Mouse (Mus musculus): ENCODE measurements around the gene Fmnl2.

Fmnl2 gene

DNA sequence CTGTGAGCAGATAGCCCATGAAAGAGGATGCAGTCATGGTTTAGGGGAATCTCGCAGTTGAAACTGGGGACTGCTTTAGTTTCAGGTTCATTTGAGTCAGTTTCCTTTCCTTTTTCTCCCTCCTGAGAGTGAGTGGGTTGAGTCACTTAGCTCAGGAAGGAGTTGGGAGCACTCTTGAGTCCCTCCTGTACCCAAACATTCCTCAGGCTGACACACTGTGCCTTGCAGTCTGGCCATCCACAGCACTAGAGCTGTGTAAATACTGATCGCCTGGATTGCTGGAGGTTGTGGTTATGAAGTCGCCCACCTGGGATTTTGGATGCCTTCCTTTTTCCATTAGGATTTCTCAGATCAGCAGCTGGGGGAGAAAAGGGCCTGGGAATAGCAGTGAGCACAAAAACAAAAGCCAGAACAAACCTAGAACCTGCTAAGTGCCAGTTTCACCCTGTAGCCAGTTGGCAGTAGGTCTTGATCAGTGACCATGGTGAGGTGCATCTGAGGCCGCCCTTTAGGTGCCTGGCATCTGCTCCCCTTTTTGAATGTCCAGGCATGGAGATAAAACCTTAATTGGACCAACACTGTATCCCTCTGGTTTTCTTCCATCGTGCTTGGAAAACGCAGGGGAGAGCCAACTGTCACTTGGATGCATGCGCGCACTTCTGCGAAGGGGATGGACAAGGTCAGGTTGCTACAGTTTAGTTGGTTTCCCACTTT, 4.5 kb downstream of the Fmnl2 start:
- in situ Hi-C loops (cut with MboI, MseI) = no loop called here

DNA sequence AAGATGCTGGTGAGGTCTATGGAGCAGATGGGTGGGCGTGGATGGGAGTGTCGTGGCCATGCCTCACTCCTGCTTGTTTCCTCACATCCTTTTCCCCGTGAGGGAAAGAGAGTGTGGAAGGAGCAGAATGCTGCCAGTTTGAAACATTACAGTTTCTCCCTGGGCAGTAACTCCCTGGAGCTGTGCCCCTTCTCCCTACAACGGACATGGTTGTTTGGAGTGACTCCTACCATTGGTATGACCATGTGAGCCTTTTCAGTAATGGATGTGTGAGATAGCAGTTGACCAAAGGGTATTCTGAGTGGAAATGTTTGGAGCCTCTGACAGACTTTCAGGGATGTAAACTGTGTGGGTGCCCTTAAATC, 5.1 kb downstream of the Fmnl2 start:
- in situ Hi-C loops (cut with MboI, MseI) = no loop called here

DNA sequence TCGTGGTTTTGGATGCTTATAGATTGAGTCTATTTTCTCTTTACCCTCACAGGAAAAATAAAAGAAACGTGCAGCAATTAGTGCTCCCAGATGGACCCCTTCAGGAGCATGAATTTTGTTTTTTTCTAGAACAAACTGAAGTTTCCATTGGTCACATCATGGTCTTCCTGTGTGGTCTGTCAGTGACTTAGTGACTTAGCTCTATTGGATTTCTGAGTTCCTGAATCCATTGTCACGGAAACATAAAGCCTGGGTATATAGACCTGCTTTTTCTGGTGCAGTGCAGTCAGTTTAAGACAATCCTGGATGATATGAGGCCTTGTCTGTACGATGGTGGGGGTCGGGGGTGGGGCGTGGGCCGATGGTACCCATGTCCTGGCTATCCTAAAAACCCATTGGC, 7.0 kb downstream of the Fmnl2 start:
- in situ Hi-C loops (cut with MboI, MseI) = no loop called here

DNA sequence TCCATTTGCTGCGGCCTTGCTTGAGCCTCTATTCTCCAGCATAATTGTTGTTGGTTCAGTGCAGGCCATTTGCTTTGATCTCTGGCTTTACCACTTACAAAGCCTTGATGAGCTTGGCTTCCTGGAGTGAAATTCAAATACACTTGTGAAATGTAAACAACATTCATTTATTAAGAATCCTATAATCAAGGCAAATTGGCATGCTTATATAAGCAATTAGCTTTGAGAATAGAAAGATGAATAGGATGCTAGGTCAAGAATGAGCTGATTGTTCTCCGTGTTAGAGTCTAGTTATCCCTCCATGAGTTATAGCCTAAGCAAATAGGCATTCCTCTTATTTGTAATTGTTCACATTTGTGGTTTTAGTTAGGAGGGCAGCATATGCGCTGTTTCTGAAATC, 8.5 kb downstream of the Fmnl2 start:
- in situ Hi-C loops (cut with MboI, MseI) = no loop called here

DNA sequence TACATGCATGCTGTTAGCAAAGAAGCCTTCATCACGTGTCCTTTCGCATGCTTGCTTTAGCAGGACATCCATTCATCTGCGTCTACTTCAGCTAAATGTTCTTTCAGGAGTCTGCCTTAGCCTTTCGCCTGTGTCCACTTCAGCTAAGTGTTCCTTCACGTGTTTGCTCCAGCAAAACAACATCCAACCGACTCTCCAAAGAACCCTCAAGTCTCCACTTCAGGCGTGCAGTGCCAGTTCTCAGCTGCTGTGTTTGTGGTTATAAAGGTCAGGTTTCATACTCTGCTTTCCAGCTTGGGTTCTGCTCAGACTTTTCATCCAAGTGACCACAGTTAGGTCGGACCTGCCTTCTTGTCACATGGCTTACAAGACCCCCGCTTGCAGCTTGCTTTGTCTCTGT, 10.1 kb downstream of the Fmnl2 start:
- in situ Hi-C loops (cut with MboI, MseI) = no loop called here

DNA sequence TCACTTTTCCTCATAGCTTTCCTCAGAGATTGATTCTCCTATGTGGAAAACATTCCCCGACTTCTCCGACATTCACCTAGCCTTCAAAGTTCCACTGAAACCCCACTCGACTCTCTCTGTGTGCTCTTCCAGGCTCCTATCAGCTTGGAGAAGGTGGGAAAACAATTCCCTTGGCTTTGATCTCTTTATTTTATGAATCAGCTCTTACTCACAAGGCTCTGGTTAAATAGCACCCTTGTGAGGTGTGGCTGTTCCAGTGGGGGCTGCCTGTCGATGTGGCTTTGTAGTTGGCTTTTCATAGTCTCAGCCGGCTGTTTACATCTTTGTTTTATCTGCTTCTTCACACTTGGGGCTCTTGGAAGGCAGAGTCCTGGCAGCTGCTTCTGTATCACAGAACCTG, 10.5 kb downstream of the Fmnl2 start:
- in situ Hi-C loops (cut with MboI, MseI) = no loop called here

DNA sequence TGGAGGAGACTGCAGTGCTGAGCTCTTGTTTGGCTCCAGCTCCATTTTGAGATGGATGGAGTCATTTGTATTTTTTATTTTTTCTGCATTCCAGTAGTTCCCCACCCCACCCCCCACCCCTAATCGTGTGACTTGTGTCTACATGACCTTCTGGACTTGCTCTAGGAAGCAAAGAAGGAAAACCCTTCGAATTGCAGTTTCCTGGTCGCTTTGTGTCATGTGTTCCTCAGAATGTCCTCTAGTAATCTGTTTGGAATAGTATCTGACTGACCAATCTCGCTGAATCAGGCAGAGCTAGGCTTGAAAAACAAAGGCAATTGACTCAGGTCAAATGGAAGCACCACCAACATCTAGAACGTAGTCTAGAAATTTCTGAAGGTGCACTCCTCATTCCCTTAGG, 15.0 kb downstream of the Fmnl2 start:
- in situ Hi-C loops (cut with MboI, MseI) = no loop called here

DNA sequence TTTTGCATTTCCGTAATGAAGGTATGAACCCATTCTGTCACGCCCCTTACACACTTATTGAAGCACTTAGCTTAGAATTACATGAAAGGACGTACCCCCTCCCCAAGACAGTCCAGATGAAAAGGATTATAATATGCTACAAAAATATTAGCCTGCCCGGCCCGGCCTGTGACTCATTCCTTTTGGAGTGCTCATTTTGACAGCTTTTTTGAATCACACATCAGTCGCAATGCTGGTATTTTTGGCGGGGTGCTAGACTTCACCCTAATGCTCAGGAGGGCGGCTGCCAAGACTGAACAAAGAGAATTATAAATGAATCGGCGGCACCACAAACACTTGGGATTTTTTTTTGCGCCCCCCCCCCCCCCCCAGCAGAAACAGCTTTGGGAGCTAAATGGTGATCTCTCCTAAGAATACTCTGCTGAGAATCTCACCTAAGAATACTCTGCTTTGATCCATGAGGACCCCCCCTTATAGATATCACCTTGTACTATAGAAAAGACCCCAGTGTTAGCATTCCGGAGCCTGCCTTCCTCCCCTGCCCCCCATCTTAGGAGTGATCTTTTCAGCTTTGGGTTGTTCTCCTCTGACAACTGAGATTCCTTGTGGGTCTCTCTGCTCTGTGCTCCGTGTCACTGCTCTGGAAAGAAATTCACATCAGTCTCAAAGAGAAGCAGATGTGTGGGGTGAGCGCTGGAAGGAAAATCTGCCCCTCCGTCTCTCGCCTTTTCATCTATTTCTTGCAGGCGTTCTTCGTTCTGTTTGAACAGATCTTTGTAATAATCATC, 15.8 kb downstream of the Fmnl2 start:
- in situ Hi-C loops (cut with MboI, MseI) = no loop called here

DNA sequence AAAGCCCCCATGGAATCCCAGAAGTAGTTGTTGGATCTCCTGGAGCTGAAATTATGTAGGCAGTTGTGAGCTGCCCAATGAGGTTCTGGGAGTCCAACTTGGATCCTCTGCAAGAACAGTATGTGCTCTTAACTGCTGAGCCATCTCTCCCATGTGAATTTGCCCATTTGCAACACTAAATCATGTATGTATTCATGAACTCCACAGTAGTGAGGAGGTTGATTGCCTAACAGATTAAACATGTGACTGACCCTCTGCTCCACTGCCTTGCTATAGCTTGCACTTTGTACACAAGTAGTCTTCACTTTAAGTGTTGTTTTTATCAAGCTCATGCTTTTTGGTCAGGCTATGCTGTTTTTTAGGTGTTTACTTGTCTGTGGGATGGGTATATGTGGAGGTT, 17.1 kb downstream of the Fmnl2 start:
- in situ Hi-C loops (cut with MboI, MseI) = no loop called here

DNA sequence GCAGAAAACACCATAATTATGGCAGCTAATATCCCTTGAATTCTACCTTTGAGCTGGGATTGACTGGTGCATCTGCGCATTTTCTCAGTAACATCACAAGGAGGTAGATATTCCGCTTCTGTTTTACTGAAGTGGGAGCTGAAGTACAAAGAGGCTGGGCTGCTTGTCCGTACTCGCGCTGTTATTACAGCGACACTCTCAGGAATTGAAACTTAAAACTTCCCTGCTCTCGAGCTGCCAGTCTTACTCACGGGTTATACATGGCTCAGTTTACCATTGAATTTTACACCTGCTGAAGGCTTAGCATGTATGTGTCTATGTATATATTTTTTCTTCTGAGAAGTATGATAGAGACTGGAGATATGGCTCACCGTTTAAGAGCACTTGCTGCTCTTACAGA, 18.1 kb downstream of the Fmnl2 start:
- in situ Hi-C loops (cut with MboI, MseI) = no loop called here

DNA sequence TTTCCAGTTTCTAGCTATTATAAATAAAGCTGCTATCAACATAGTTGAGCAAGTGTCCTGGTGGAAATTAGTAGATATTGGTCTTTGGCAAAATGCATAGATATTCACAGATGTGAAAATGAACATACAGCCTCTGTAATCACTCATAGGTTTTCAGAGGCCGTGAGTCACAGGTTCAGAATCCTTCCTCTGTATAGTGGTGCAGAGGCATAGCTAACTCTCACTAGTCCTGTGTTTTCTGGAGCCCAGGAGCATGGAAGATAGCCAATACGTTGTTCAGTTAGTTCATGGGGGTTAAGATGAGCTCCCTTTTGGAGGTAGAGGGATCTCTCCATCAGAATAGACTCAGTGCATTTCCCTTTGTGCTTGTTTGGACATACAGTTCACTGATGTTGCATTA, 25.7 kb downstream of the Fmnl2 start:
- in situ Hi-C loops (cut with MboI, MseI) = no loop called here

DNA sequence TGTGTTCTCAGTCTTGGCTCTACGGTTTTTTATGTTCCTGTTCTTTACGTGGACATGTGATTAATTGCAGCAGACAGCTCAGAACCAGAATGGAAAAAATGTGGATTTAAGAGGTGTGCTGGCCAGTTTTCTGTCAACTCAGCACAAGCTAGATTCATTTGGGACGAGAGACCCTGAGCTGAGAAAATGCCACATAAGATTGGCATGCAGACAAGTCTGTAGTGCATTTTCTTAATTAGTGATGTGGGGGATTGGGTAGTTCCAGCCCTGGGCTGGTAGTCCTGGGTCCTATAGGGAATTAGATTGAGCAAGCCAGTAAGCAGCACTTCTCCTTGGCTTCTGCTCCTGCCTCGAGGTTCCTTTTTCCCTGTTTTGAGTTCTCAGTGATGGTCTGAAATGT, 26.4 kb downstream of the Fmnl2 start:
- in situ Hi-C loops (cut with MboI, MseI) = no loop called here

DNA sequence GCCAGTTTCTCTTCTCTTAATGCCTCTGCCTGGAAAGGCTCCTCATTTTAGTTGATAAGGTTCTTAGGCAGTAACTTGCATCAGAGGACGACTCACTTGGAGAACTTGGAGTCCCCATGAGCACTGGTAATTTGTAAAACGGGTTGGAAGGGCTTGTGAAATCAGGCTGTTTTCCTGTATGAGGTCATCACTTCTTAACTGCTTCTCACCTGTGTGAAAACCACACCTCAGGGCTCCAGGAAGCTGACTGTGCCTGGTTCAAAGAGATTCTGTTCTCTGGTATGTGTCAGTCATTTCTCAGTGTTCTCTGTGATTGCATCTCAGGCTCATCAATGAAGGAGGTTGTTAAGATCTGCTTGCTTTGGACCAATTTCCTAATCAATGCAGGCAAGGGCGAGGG, 27.4 kb downstream of the Fmnl2 start:
- in situ Hi-C loops (cut with MboI, MseI) = no loop called here

DNA sequence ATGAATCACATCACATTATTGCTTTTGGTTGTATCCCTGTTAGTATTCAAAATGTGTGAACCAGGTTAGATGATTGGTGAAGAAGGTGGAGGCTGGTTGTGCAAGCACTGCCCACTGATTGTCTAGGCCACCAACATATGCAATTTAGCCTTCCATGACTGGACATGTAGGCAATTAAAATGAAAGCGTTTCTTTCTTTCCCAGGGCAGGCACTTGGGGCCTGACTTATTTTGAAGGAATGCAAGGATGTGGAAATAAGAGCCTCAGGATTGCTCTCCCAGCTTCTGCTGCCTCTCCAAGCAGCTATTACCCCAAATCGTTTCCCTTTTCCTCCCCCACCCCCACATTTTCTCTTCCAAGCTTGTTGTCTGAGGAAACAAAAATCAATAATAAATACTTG, 29.6 kb downstream of the Fmnl2 start:
- in situ Hi-C loops (cut with MboI, MseI) = no loop called here

DNA sequence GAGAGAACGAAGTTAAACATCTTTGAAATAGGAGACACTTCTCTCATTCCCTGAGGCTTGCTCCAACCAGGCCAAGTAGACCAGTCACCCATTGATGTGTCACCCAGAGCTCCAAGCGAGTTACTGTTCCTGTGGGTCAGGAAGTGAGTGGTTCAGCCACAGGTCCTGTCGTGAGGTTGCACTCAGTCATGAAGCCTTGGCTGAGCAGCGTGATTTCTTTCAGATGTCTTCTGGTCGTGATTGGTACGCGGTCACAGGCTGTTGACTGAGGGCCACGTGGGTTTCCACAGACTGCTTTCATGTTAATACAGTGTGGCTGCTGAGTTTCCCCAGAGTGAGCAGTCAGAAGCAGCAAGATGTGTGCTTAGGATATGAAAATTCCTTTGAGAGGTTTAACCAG, 33.5 kb downstream of the Fmnl2 start:
- in situ Hi-C loops (cut with MboI, MseI) = no loop called here

DNA sequence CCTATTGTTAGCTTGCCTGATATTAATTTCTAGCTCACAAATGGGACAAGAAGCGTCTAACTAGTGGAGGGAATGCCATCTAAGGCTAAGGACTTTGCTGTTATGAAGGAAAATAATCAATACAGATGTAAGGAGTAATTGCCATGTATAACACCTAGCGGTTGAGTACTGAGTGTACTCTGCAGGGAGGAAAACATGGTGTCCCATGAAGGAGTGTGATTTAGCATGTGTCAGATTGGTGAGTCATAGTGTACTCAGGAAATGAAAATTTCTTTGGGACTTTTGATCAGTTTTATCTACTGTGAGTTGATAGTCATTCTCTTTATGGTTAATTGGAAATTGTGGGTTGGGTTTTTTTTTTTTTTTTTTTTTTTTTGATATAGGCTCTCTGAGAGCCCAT, 34.1 kb downstream of the Fmnl2 start:
- in situ Hi-C loops (cut with MboI, MseI) = no loop called here

DNA sequence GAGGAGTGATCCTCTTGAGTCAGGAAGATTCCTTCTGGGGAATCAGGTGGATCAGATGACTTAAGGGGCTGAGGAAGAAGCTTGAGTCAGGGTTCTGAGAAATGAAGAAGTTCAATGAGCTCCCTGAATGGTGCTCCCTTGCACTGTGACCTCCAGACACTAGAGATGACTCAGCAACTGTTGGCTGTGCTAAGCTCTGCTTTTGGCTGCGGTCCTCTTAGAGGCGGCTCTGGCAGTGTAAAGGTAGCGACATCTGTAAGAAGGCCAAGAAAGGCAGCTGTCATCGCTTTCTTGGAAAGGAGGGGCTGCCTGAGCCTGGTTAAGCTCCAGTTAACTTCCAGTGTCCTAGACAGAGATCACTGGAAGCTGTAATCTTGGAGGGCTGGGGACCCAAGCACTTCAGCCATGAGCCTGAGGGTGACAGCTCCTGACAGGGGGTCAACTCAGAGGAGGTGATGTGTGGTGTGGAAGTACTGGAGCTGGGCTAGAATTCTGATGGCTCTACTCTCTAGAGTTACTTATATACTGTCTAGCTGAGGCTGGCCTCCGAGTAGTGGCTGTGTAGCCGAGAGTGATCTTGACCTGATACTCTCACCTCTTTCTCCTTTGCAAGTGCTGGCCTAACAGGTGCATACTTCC, 37.4 kb downstream of the Fmnl2 start:
- in situ Hi-C loops (cut with MboI, MseI) = no loop called here

DNA sequence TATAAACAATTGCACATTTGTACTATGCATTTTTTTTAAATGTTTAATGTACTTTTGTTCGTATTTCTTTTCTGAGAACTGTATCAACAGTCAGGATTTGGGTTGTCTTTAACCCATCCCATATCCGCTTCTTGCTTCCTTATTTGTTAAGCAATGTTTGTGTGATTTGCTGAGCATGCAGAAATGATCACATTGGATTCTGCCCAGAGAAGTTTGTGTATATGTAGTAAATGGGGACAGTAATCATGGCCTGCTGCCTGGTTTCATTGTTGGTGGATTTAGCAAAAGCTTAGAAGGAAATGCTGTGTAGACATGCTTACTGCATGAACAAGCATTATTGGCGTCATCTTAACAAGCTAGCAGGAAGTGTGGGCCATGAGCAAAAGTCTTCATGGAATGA, 39.3 kb downstream of the Fmnl2 start:
- in situ Hi-C loops (cut with MboI, MseI) = no loop called here

DNA sequence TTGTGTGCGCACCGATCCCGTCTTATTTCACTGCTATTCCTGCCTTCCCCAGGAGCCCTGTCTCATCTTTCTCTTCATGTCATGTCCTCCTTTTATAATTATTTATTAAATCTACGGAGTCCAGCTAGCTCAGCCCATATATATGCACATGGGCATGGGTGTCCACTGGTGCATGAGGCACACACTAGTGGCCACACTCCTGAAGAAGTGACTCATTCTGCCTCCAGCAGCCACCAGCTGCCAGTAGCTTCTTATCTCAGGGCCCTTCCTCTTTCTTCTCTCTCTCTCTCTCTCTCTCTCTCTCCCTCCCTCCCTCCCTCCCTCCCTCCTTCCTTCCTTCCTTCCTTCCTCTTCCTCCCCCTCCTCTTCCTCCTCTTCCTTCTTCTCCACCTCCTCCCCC, 43.1 kb downstream of the Fmnl2 start:
- in situ Hi-C loops (cut with MboI, MseI) = no loop called here

DNA sequence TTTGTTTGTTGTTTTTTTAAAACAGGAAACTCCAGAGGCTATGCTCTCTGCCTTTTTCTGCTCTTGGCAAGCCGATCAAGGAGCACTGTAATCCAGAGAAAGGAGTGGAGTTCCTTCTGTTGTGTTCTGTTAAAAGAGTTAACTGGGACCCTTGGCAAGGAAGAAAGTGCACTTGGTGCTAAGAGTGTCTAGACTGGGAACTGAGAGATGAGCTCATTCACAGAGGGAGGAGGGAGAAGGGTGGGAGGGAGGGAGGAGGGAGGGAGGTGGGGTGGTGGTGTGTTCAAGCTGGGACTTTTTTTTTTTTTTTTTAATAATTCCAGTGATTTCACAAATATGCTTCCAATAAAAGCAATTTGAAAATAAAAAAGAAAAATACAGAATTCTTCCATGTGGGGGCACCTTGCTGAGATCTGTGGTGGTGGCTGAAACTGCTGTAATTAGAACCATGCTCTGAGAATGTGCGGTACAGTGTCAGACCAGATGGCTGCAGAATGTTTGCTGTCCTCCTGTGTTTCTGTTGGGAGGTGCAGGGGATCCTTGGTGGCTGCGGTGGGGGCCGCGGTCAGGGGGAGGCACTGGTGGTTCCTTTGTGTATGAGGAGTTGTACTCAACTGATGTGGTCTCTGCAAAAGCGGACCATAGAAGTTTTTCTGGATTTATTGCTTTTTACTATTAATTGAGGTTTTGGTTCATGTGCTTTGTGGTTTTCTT, 43.8 kb downstream of the Fmnl2 start:
- in situ Hi-C loops (cut with MboI, MseI) = no loop called here

DNA sequence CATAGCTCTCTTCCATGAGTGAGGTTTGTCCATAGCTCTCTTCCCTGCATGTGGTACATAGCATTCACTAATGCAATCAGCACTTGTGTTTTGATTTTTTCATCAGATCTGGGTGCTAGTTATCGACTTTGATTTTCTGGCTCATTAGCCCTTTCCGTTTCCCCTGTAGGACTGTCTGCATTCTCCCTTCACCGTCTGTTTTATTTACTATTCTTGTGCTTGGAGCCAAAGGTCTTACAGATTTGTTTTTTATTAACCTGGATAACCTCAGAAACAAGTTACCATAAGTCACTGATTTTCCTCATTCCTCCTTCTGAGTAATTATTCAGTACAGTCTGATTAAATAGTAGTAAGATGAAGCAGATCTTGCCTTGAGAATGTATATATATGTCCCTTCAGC, 44.8 kb downstream of the Fmnl2 start:
- in situ Hi-C loops (cut with MboI, MseI) = no loop called here

DNA sequence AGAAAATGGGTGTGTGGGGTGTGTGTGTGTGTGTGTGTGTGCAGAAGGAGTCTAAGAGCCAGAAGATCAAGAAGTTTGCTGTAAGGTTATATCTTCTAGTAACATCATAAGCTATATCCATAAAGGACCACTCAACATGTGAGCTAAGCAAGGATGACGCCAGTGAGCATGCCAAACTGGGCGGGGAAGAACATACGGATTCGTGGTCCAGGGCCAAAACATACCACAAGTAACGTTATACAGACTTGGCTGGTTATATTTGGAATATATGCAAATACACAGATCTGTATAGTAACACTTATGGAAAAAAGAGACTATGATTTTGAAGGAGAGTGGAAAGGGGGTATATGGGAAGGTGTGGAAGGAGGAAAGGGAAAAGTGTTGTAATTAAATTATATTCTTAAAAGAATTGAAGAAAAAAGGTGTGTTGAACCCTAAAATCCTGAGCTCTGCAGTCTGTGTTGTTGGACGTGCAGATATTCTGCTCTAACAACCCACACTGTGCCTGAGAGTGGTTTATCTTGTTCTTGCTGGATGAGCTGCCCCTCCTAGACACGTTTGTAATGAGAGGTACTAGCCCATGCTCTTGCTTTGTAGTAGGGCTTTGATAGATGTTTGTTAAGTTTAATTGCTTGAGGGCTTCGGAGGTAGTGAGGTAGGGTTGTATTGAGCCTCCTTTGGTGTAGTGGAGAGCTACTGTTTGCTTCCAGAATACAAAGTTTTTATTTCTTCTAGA, 45.7 kb downstream of the Fmnl2 start:
- in situ Hi-C loops (cut with MboI, MseI) = no loop called here

Measured in regulatory T cell (primary cell).